Mouse (Mus musculus) small intestine, adult 2 months (tissue): ENCODE data around the gene Cep57. TPM values are rescaled to one million over a fixed set of nuclear protein-coding genes. Genes with fewer than 3 reads are reported as not detected.
A peak's percentile ranks its signal among the peaks of the same experiment; 100 is the strongest.

Experiments
- H3K27ac ChIP-seq: fragments of 200-500 bp; 2 replicates; pipeline ENCODE4 v1.5.1; 2012; ENCODE audit warnings: low read depth, low read length, control low read depth, inconsistent platforms; ENCODE audit not compliant: insufficient read depth
- H3K27me3 ChIP-seq: fragments of 200-500 bp; 2 replicates; pipeline ENCODE4 v1.6.1; 2012; ENCODE audit warnings: mild to moderate bottlenecking, moderate library complexity, low read length, inconsistent platforms; ENCODE audit not compliant: control insufficient read depth, insufficient read depth
- H3K36me3 ChIP-seq: fragments of 200-500 bp; 2 replicates; pipeline ENCODE4 v1.6.1; 2012; ENCODE audit warnings: mild to moderate bottlenecking, low read length, control low read depth, inconsistent platforms; ENCODE audit not compliant: control insufficient read depth, insufficient read depth
- H3K4me1 ChIP-seq: fragments of 200-500 bp; 2 replicates; pipeline ENCODE4 v1.6.1; 2012; ENCODE audit warnings: low read length, inconsistent platforms, mixed read lengths; ENCODE audit not compliant: control insufficient read depth, insufficient read depth, insufficient read length
- H3K4me3 ChIP-seq: fragments of 200-500 bp; 2 replicates; pipeline ENCODE4 v1.5.1; 2012; ENCODE audit warnings: low read depth, mild to moderate bottlenecking, control low read depth, inconsistent platforms, low read length, moderate library complexity
- CTCF ChIP-seq: fragments of 200-500 bp; IDR thresholded peaks from 2 replicates; pipeline ENCODE4 v1.5.1; 2012; ENCODE audit warnings: low read depth, mild to moderate bottlenecking, control low read depth, inconsistent platforms, low read length, moderate library complexity, mixed read lengths; ENCODE audit not compliant: insufficient replicate concordance, insufficient read length; ENCODE audit errors: extremely low read depth
- POLR2A ChIP-seq: fragments of 200-500 bp; IDR thresholded peaks from 2 replicates; pipeline ENCODE4 v1.6.1; 2012; ENCODE audit warnings: low read depth, mild to moderate bottlenecking, control low read depth, inconsistent platforms, low read length, moderate library complexity
- WGBS: fragments of 180-500 bp; shearing (Covaris S2); methylation state at CpG from one replicate; pipeline ENCODE4 v1.1.7; 2018; 5-methylcytosine and 5-hydroxymethylcytosine counted together
- polyA plus RNA-seq: library from polyadenylated mRNA; depleted of rRNA; stranded (reverse); fragments of >200 nt; gene quantifications from 2 replicates; pipeline ENCODE4 v1.2.3, GENCODE M21; 2012

Cep57 gene
- polyA plus RNA-seq, 1 experiment = 3.3 TPM

DNA sequence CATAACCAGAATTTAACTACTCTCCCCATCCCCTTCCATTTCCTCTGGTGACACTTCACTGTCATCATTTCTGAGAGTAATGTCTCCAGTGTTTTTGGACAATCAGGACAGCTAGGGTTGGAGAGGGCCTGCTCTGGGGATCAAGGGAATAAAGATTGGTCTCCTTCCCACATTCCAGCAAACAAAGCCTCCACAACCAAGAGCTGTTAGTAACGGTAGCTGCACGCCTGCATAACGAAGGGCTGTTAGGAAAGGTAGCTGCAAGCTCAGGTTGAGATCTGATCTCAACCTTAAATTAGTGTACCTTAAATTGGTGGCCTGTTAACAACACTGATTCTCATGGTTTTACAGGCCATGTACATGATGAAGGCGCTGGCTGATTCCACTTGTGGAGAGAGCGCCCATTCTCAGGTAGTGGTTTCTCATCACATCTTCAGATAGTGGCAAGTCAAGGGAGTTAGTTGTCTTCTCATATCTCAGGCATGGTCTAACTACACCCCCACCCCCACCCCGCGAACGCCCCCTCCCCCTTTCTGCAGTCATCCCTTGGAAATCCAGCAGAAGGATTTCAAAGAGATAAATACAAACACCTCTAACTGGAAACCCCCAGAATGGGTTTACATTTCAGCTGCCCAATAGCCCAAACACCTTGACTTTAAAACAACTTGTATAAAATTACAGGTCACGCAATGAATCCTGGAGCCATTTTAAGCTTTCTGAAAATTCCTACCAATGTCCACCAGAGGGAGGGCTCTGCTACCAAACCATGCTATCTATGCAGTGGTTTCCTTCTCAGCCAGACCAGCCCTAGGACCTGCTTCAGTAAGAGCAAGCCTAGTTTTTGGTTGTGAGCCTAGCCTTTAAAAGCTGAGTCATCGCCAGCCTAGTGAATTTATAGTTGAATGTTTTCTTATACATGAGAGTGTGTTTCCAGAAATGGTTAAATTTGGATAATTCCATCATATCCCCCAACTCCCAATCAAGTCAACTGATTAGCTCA is 21.9 kb upstream of the Cep57 start:
- H3K27ac ChIP-seq = no peak overlapping the region
- H3K27me3 ChIP-seq = no peaks in the 10 kb centered on the region
- no peaks in the 10 kb centered on the region for H3K4me1 ChIP-seq
- peak; percentile 29; the same call in 1 of the 2 replicates for TF ChIP-seq CTCF
- TF ChIP-seq POLR2A = no peak
- no peak overlapping the region for H3K4me3 ChIP-seq
- H3K36me3 ChIP-seq = peaks cover 13% of the 10 kb centered on the region
- WGBS = 81% methylated on average over 10 of the region's 10 CpGs

DNA sequence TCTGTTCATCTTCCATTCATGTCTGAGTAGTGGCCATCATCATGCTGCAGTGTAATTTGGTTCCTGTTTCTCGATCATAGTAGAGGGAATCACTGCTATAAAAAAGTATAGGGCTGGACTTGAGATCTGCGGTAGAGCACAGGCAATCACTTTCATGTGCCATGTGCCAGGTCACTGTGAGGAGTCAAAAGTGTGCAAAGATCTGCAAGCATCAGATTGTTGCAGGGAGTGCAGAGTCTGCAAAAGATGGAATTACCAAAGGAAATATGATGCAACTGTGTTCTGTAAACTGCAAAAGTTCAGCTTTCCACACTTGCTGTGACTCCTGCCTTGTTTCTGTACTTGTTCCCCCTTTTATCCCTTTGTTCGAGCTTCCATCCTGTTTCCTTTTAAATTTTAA is 20.7 kb upstream of the Cep57 start:
- peaks cover 19% of the 10 kb centered on the region for H3K36me3 ChIP-seq
- no peaks in the 10 kb centered on the region for H3K27me3 ChIP-seq
- 71% methylated on average over 3 of the region's 3 CpGs for WGBS
- TF ChIP-seq CTCF (no peak), POLR2A (no peak)
- H3K27ac ChIP-seq = no peak overlapping the region
- no peak overlapping the region for H3K4me3 ChIP-seq
- no peaks in the 10 kb centered on the region for H3K4me1 ChIP-seq

DNA sequence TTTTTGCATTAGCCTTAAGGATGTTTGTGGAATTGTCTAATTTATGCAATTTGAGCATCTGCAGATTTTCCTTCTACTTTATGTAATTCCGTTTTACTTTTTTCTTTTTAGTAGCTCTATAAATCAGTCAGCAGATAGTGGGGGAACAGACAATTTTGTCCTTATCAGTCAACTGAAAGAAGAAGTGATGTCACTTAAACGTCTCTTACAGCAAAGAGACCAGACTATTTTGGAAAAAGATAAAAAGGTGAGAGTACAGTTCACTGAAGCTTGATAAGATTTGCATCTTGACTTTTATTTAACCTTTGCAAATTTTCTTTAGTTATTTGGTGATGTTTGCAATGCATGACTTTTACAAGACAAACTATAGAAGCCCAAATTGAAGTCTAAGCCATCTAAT is 9.8 kb upstream of the Cep57 start:
- Histone ChIP-seq H3K4me1 (no peaks in the 10 kb centered on the region), H3K27ac (no peak overlapping the region), H3K27me3 (no peaks in the 10 kb centered on the region), H3K36me3 (peaks cover 63% of the 10 kb centered on the region), H3K4me3 (no peak overlapping the region)
- no peak for TF ChIP-seq POLR2A
- TF ChIP-seq CTCF = no peak
- WGBS = 64% methylated on average over 2 of the region's 2 CpGs

DNA sequence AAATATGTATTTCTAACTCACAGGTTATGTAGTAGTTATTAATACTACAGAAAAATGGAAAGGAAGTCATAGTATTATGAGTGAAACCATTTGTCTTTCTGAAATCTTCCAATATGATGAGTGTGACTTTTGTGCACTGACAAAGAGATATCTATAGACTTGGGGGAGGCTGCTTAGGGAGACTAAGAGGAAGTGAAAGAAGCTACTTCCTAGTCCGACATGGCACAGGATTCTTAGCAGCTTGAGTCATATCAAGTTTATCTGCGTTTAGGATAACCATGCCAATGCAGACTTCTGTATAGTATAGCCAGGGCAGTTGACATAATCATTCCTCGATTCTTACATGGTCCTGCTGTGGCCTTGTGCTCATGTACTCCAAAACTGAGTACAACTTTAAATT is 8.3 kb upstream of the Cep57 start:
- H3K27ac ChIP-seq = no peak overlapping the region
- no peaks in the 10 kb centered on the region for H3K27me3 ChIP-seq
- H3K4me3 ChIP-seq = no peak overlapping the region
- H3K4me1 ChIP-seq = no peaks in the 10 kb centered on the region
- 69% methylated on average over 3 of the region's 3 CpGs for WGBS
- TF ChIP-seq CTCF = no peak
- no peak for TF ChIP-seq POLR2A
- H3K36me3 ChIP-seq = peaks cover 58% of the 10 kb centered on the region

DNA sequence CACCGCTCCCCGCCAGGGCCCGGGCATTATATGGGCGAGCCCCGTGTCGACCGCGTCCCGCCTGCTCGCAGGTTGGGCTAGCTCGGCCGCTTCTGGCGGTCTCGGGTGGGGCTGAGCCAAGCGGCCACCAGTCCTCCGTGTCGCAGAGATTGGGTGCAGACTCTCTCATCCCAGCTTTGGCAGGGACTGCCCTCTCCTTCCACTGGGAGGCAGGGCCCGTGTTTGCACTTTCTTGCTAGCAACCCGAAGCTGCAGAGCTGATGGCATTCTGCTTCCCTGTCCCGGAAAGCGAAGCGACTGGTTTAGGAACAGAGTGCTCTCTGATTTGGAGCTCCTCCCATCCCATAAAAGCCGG is 1.2 kb upstream of the Cep57 start:
- Histone ChIP-seq H3K4me3 (peak overlapping the region; percentile 80), H3K27me3 (no peaks in the 10 kb centered on the region), H3K36me3 (peaks cover 17% of the 10 kb centered on the region), H3K4me1 (peaks cover 3% of the 10 kb centered on the region; the same call in 1 of the 2 replicates), H3K27ac (peak overlapping the region; percentile 81)
- WGBS = under 1% methylated on average over 23 of the region's 23 CpGs
- TF ChIP-seq CTCF (no peak), POLR2A (no peak)

DNA sequence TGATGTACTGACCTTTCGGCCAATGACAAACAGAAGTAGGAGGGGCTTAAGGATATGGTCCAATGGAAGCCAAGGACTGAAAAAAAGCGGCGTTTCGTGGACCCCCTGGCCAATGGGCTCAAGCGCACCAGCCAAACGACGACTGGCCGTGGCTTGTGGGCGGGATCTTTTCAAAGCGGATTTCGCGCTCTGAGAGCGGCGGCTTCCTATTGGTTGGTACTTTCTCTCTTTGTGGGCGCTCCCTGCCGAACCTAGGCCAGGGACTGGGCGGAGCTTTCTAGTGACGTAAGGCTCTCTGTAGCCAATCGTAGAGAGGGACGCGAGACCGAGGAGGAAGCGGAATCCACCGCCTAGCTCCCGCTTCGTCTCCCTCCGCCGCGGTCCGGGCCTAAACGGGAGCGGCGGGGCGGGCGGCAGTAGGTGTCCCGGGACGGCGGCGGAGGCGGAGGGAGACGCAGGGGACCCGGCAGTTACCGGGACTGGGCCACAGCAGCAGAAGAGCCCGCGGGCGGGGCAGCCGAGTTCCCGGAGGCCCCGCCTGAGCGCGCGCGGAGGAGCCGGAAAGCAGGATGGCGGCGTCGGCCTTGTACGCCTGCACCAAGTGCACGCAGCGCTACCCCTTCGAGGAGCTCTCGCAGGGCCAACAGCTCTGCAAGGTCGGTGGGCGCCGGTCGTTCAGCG is 639 bp upstream of the Cep57 start, which contains the start of gene Fam76b:
Gene Fam76b (plus strand): TSS at position 311 of the 681 bp plus-strand sequence.
- Histone ChIP-seq H3K4me1 (peaks cover 3% of the 10 kb centered on the region; the same call in 1 of the 2 replicates), H3K27me3 (no peaks in the 10 kb centered on the region), H3K27ac (peak within 1 kb of the TSS; percentile 92), H3K36me3 (peaks cover 13% of the 10 kb centered on the region), H3K4me3 (peak within 1 kb of the TSS; percentile 91)
- WGBS = under 1% methylated on average over 67 of the region's 67 CpGs
- TF ChIP-seq POLR2A (peak; percentile 77), CTCF (no peak)

DNA sequence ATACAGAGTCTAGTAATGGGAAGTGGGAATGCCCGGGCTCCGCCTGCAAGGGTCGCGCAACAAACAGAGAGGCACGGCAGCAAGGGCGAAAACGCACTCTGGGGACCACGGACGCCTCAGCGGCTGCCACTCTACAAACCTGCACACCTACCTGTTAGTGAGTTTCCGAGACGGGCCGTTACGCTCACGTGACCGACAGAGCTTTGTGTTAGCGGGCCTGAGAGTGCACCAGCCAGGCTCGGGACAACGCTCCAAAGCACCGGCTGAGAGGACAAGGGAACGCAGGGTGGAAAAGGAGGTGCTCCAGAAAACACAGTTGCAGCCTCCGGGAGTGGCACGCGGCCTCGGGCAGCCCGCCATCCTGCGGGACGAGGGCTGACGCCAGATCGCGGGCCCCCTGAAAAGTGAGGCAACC is 509 bp downstream of the Cep57 start:
- peaks cover 3% of the 10 kb centered on the region; the same call in 1 of the 2 replicates for H3K4me1 ChIP-seq
- TF ChIP-seq POLR2A (no peak; the same call in 1 of the 2 replicates), CTCF (no peak)
- H3K4me3 ChIP-seq = peak overlapping the region; percentile 91
- H3K27ac ChIP-seq = peak overlapping the region; percentile 92
- under 1% methylated on average over 31 of the region's 31 CpGs for WGBS
- H3K27me3 ChIP-seq = no peaks in the 10 kb centered on the region
- peaks cover 4% of the 10 kb centered on the region; the same call in 1 of the 2 replicates for H3K36me3 ChIP-seq
